ENCODE assay signal across 22 mouse cellular contexts in the genomic region with DNA sequence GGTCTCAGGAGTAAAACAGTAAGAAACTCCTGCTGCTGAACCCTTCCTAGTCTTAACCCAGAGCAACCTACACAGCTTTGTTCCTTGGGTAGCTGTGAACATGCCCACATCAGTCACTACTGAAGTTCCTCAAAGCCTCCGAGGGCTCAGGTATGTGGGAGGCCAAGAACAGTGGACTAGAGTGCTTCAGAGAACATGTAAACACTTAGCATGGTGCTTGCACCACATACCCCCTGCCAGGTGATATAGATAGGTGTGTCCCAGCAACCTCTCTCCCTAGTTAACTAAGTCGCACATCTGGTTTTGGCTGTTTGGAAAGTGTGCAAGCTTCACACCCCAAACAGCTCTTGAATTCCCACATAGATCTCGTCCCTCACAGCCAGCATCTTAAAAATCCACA. TPM values are rescaled to one million over a fixed set of nuclear protein-coding genes. Genes with fewer than 3 reads are reported as not detected.
"Had no signal": no experiment of that assay in that cellular context is flagged by ENCODE, and none has a peak within 500 bp of the region (broad histone marks: within the 10 kb centered on the region; RNA-seq: fewer than 3 reads in every experiment).

No protein-coding gene starts in this region.

- H3K27me3 ChIP-seq: limb, embryonic 13.5 days had no signal

- H3K36me3 ChIP-seq: limb, embryonic 10.5 days; limb, embryonic 13.5 days; liver, embryonic 12.5 days; liver, embryonic 15.5 days; midbrain, embryonic 10.5 days had no signal

- H3K4me1 ChIP-seq: limb, embryonic 10.5 days; limb, embryonic 13.5 days; midbrain, embryonic 10.5 days had no signal

- H3K4me2 ChIP-seq: limb, embryonic 13.5 days; liver, embryonic 12.5 days; liver, embryonic 15.5 days; lung, embryonic 14.5 days had no signal

- ATAC-seq: liver, embryonic 12.5 days had no signal

- H3K9ac ChIP-seq: limb, embryonic 13.5 days; liver, embryonic 12.5 days; liver, embryonic 15.5 days; lung, embryonic 14.5 days had no signal

- H3K27ac ChIP-seq: kidney, postnatal 0 days; layer of hippocampus, adult 2 months; limb, embryonic 10.5 days; limb, embryonic 13.5 days; liver, embryonic 12.5 days; liver, embryonic 15.5 days; midbrain, embryonic 10.5 days had no signal

- H3K9me3 ChIP-seq: limb, embryonic 10.5 days; limb, embryonic 13.5 days; liver, embryonic 12.5 days; liver, embryonic 15.5 days; megakaryocyte, embryonic 14.5 days; midbrain, embryonic 10.5 days had no signal

- H3K4me3 ChIP-seq: layer of hippocampus, adult 2 months; limb, embryonic 10.5 days; limb, embryonic 13.5 days; liver, embryonic 12.5 days; liver, embryonic 15.5 days; megakaryocyte, embryonic 14.5 days; midbrain, embryonic 10.5 days had no signal

- DNase-seq: kidney, adult 2 months; kidney, postnatal 25 days; layer of hippocampus, adult 9-11 months; liver; lung, embryonic 14.5 days; midbrain, embryonic 14.5 days; right cerebral cortex, postnatal 25 days; thymus, adult 2 months; thymus, postnatal 14 days; thymus, postnatal 4 days had no signal

RNA-seq across cellular contexts. Expression of a gene that starts 1.0 kb away (rescaled TPM):
- polyA plus RNA-seq: kidney, embryonic 14.5 days; kidney, postnatal 0 days; limb, embryonic 10.5 days; limb, embryonic 13.5 days; lung, embryonic 14.5 days; midbrain, embryonic 10.5 days; midbrain, embryonic 14.5 days; midbrain, postnatal 0 days; neural tube, embryonic 11.5 days; neural tube, embryonic 14.5 days had no signal

RNA-seq across cellular contexts. Expression of a gene that starts 18.2 kb away (rescaled TPM):
- polyA plus RNA-seq: neural tube, embryonic 11.5 days; neural tube, embryonic 14.5 days had no signal
